Comparison of ENCODE assay signal across 9 mouse cellular contexts in genomic region chr5:148928382-148929115, GRCm38 (mm10). TPM values are rescaled to one million over a fixed set of nuclear protein-coding genes. Genes with fewer than 3 reads are reported as not detected.
A peak's percentile ranks its signal among the peaks of the same experiment; 100 is the strongest.
DNase-seq lines count a peak whose midpoint lies in the region; ATAC-seq and TF ChIP-seq lines count a peak whose summit lies in the region.
"Had no signal": no experiment of that assay in that cellular context is flagged by ENCODE, and none has a peak within 500 bp of the region (broad histone marks: within the 10 kb centered on the region; RNA-seq: fewer than 3 reads in every experiment).

No protein-coding gene starts in this region.

- intact Hi-C loops in heart, adult 2 months (cut with DNase I) = loop anchor here (1.0 to 5.0 kb wide), 2 partner anchors 64 to 123 kb away; no protein-coding TSS in a partner anchor

- peak; percentile 35 for TF ChIP-seq CTCF in heart, adult 2 months (IDR thresholded peaks at IDR 0.05)
- TF ChIP-seq CTCF in kidney, adult 2 months (conservative IDR thresholded peaks at IDR 0.05; ENCODE audit: insufficient read depth, insufficient read length, low read depth, low read length) = 0 out of 2 replicates have a peak, but pooled peaks have one; percentile 1
- TF ChIP-seq CTCF in small intestine, adult 2 months (IDR thresholded peaks at IDR 0.05; ENCODE audit: extremely low read depth, insufficient read length, insufficient replicate concordance, low read depth, low read length) = peak; percentile 7; the same call in 1 of the 2 replicates

- TF ChIP-seq POLR2A in heart, adult 2 months (IDR thresholded peaks at IDR 0.05; ENCODE audit: insufficient read depth, low read depth, low read length) = peak; percentile 44; the same call in 1 of the 2 replicates
- peak; percentile 9 for TF ChIP-seq POLR2A in kidney, adult 2 months (IDR thresholded peaks at IDR 0.05; ENCODE audit: low read depth, low read length)
- TF ChIP-seq POLR2A in small intestine, adult 2 months (IDR thresholded peaks at IDR 0.05; ENCODE audit: low read depth, low read length) = peak; percentile 55; the same call in 1 of the 2 replicates

- peak overlapping the region; percentile 66 for H3K4me3 ChIP-seq in embryonic facial prominence, embryonic 13.5 days
- peak overlapping the region; percentile 90 for H3K4me3 ChIP-seq in heart, adult 2 months
- peak overlapping the region; percentile 84 for H3K4me3 ChIP-seq in kidney, adult 2 months (ENCODE audit: insufficient read depth, low read depth, low read length)
- H3K4me3 ChIP-seq in limb, embryonic 11.5 days (ENCODE audit: low read depth, low read length) = peak overlapping the region; percentile 70
- H3K4me3 ChIP-seq in midbrain, embryonic 13.5 days (replicated peaks) = peak overlapping the region; percentile 64
- H3K4me3 ChIP-seq in small intestine, adult 2 months (ENCODE audit: low read depth, low read length) = peak overlapping the region; percentile 93

- WGBS in embryonic facial prominence, embryonic 13.5 days = under 1% methylated on average over 69 of the region's 69 CpGs
- WGBS in heart, adult 2 months = 1% methylated on average over 69 of the region's 69 CpGs
- WGBS in kidney, adult 2 months = 1% methylated on average over 69 of the region's 69 CpGs
- under 1% methylated on average over 69 of the region's 69 CpGs for WGBS in limb, embryonic 11.5 days
- WGBS in midbrain, embryonic 13.5 days = under 1% methylated on average over 67 of the region's 69 CpGs
- under 1% methylated on average over 69 of the region's 69 CpGs for WGBS in small intestine, adult 2 months

- H3K9ac ChIP-seq in embryonic facial prominence, embryonic 13.5 days = peak overlapping the region; percentile 81
- peak overlapping the region; percentile 88 for H3K9ac ChIP-seq in heart, adult 2 months (ENCODE audit: low read depth, low read length)
- peak overlapping the region; percentile 91 for H3K9ac ChIP-seq in limb, embryonic 11.5 days (ENCODE audit: low read length)
- peak overlapping the region; percentile 89 for H3K9ac ChIP-seq in midbrain, embryonic 13.5 days (replicated peaks)

- no peaks in the 10 kb centered on the region; the same call in 1 of the 2 replicates for H3K79me2 ChIP-seq in heart, adult 2 months (replicated peaks; ENCODE audit: control insufficient read depth, insufficient read depth, low read length)

- H3K4me2 ChIP-seq in embryonic facial prominence, embryonic 13.5 days = peak overlapping the region; percentile 85
- peak overlapping the region; percentile 68 for H3K4me2 ChIP-seq in limb, embryonic 11.5 days (ENCODE audit: low read depth, severe bottlenecking)
- H3K4me2 ChIP-seq in midbrain, embryonic 13.5 days (replicated peaks) = peak overlapping the region; percentile 71

- peaks cover 4% of the 10 kb centered on the region; the same call in 1 of the 2 replicates for H3K4me1 ChIP-seq in embryonic facial prominence, embryonic 13.5 days
- no peaks in the 10 kb centered on the region for H3K4me1 ChIP-seq in heart, adult 2 months (ENCODE audit: control insufficient read depth, insufficient read depth, low read length)
- peaks cover 15% of the 10 kb centered on the region; the same call in 1 of the 2 replicates for H3K4me1 ChIP-seq in kidney, adult 2 months (ENCODE audit: control insufficient read depth, insufficient read depth, low read length)
- H3K4me1 ChIP-seq in limb, embryonic 11.5 days (ENCODE audit: control insufficient read depth, insufficient read depth, low read length) = peaks cover 3% of the 10 kb centered on the region
- H3K4me1 ChIP-seq in midbrain, embryonic 13.5 days (replicated peaks) = peaks cover 21% of the 10 kb centered on the region
- H3K4me1 ChIP-seq in small intestine, adult 2 months (ENCODE audit: control insufficient read depth, insufficient read depth, insufficient read length, low read length) = peaks cover 5% of the 10 kb centered on the region

- peak overlapping the region; percentile 92 for H3K27ac ChIP-seq in embryonic facial prominence, embryonic 13.5 days
- peak overlapping the region; percentile 94 for H3K27ac ChIP-seq in heart, adult 2 months
- H3K27ac ChIP-seq in kidney, adult 2 months (ENCODE audit: insufficient read depth, low read depth, low read length) = peak overlapping the region; percentile 84
- H3K27ac ChIP-seq in limb, embryonic 11.5 days (replicated peaks; ENCODE audit: low read depth, low read length) = peak overlapping the region; percentile 96
- H3K27ac ChIP-seq in midbrain, embryonic 13.5 days = peak overlapping the region; percentile 95
- peak overlapping the region; percentile 25; the same call in 1 of the 2 replicates for H3K27ac ChIP-seq in small intestine, adult 2 months (ENCODE audit: insufficient read depth, low read depth, low read length)

- peak; percentile 95 for ATAC-seq in embryonic facial prominence, embryonic 13.5 days (ENCODE audit: insufficient number of reproducible peaks, insufficient read depth, low FRiP score, low TSS enrichment, low read depth)
- peak; percentile 97 for ATAC-seq in limb, embryonic 11.5 days (ENCODE audit: insufficient number of reproducible peaks, low FRiP score, low TSS enrichment, low read depth)
- peak; percentile 99 for ATAC-seq in midbrain, embryonic 13.5 days

- H3K36me3 ChIP-seq in embryonic facial prominence, embryonic 13.5 days = peaks cover 18% of the 10 kb centered on the region
- H3K36me3 ChIP-seq in heart, adult 2 months (ENCODE audit: control insufficient read depth, insufficient read depth, low read length) = no peaks in the 10 kb centered on the region
- no peaks in the 10 kb centered on the region for H3K36me3 ChIP-seq in kidney, adult 2 months (ENCODE audit: control insufficient read depth, insufficient read depth, low read length)
- H3K36me3 ChIP-seq in limb, embryonic 11.5 days (ENCODE audit: control insufficient read depth, insufficient read depth, low read length) = peaks cover 2% of the 10 kb centered on the region; the same call in 1 of the 2 replicates
- H3K36me3 ChIP-seq in midbrain, embryonic 13.5 days = peaks cover 13% of the 10 kb centered on the region
- H3K36me3 ChIP-seq in small intestine, adult 2 months (ENCODE audit: control insufficient read depth, insufficient read depth, low read length) = no peaks in the 10 kb centered on the region
- H3K36me3 ChIP-seq: G1E had no signal

- DNase-seq in 3T3-L1 (ENCODE audit: low read depth, low spot score) = peak; percentile 98
- peak; percentile 77 to 85 for DNase-seq in adrenal gland, postnatal 4 days (ENCODE audit: low spot score in 2 of 2)
- DNase-seq in heart, adult 2 months = peak; percentile 92 to 96
- DNase-seq in kidney, adult 2 months = peak; percentile 97
- peak; percentile 97 for DNase-seq in limb, embryonic 11.5 days (ENCODE audit: low spot score)

- H3K27me3 ChIP-seq in embryonic facial prominence, embryonic 13.5 days = no peaks in the 10 kb centered on the region
- no peaks in the 10 kb centered on the region for H3K27me3 ChIP-seq in heart, adult 2 months (ENCODE audit: control insufficient read depth, insufficient read depth, low read length)
- H3K27me3 ChIP-seq in kidney, adult 2 months (replicated peaks; ENCODE audit: control insufficient read depth, insufficient read depth, low read length) = no peaks in the 10 kb centered on the region
- H3K27me3 ChIP-seq in limb, embryonic 11.5 days (ENCODE audit: control insufficient read depth, insufficient read depth, low read length) = no peaks in the 10 kb centered on the region
- H3K27me3 ChIP-seq in midbrain, embryonic 13.5 days = no peaks in the 10 kb centered on the region
- H3K27me3 ChIP-seq in small intestine, adult 2 months (ENCODE audit: control insufficient read depth, insufficient read depth, low read length) = no peaks in the 10 kb centered on the region

- H3K9me3 ChIP-seq in embryonic facial prominence, embryonic 13.5 days = no peaks in the 10 kb centered on the region
- no peaks in the 10 kb centered on the region for H3K9me3 ChIP-seq in limb, embryonic 11.5 days (ENCODE audit: control insufficient read depth, low read length)
- H3K9me3 ChIP-seq in midbrain, embryonic 13.5 days = no peaks in the 10 kb centered on the region

- no peak for TF ChIP-seq EP300 in heart, adult 2 months (IDR thresholded peaks at IDR 0.05; ENCODE audit: insufficient read depth, low read depth, low read length)

RNA-seq across cellular contexts. Expression of gene Katnal1, which starts 0.6 kb away (rescaled TPM):
- 10 to 100 TPM; 10.1 to 12.8 TPM for total RNA-seq in adrenal gland, postnatal 4 days (2021)
- 18.4 and 19.4 TPM in 2 replicates for polyA plus RNA-seq in embryonic facial prominence, embryonic 13.5 days (2015; fragmentation: Nextera tagmentation; extraction: Ambion mirVana)
- total RNA-seq in heart, adult 2 months (2021) = 10 to 100 TPM in 1 of 2 experiments, 1 to 10 TPM in 1; 9.5 to 10.4 TPM
- polyA plus RNA-seq in heart, adult 2 months (2012; rRNA removed) = 4.8 and 8.7 TPM in 2 replicates
- polyA plus RNA-seq in kidney, adult 2 months (2012; rRNA removed) = 6.6 and 7.5 TPM in 2 replicates
- 23.1 and 24.2 TPM in 2 replicates for polyA plus RNA-seq in limb, embryonic 11.5 days (2014; fragmentation: Nextera tagmentation; extraction: Ambion mirVana)
- polyA plus RNA-seq in midbrain, embryonic 13.5 days (2015; fragmentation: Nextera tagmentation; extraction: Ambion mirVana) = 39.3 and 39.5 TPM in 2 replicates
- 0.69 and 0.82 TPM in 2 replicates for polyA plus RNA-seq in small intestine, adult 2 months (2012; rRNA removed)
- polyA plus RNA-seq: G1E had no signal

Comparison
In these comparisons a context has a peak if more than half of its experiments do, and no peak if none do; other contexts are left out.
1. Peak in every context shown above with its lines: DNase-seq, ATAC-seq, H3K4me3 ChIP-seq and H3K27ac ChIP-seq.
2. H3K27ac ChIP-seq: peak in every context shown above with its lines; median percentile 96 in limb, embryonic 11.5 days; 95 in midbrain, embryonic 13.5 days; 94 in heart, adult 2 months; 92 in embryonic facial prominence, embryonic 13.5 days; 84 in kidney, adult 2 months; 25 in small intestine, adult 2 months.